Mouse (Mus musculus): ENCODE data around the gene Tmem45b. TPM values are rescaled to one million over a fixed set of nuclear protein-coding genes. Genes with fewer than 3 reads are reported as not detected.

Tmem45b gene
- polyA plus RNA-seq, 1 experiment from 2014 or later, result 0.23 TPM

GRCm38 (mm10) chr9:31440366-31440765, 23.9 kb downstream of the Tmem45b start:
- Histone ChIP-seq H3K4me3 (replicated peaks; ENCODE audit: low read length) (no peak overlapping the region), H3K36me3 (ENCODE audit: control insufficient read depth, insufficient read depth) (no peaks in the 10 kb centered on the region), H3K9ac (replicated peaks; ENCODE audit: low read depth, low read length) (no peak overlapping the region), H3K4me1 (replicated peaks; ENCODE audit: control insufficient read depth, insufficient read depth, low read length) (no peaks in the 10 kb centered on the region), H3K27ac (ENCODE audit: low read length) (no peak overlapping the region), H3K4me2 (ENCODE audit: low read length) (no peak overlapping the region), H3K27me3 (replicated peaks; ENCODE audit: control insufficient read depth, insufficient read depth, low read length) (no peaks in the 10 kb centered on the region), H3K9me3 (ENCODE audit: control insufficient read depth, low read length) (no peaks in the 10 kb centered on the region)
- ATAC-seq, result no peak
- 86% methylated on average over 5 of the region's 5 CpGs for WGBS

- Histone ChIP-seq H3K4me3 (replicated peaks; ENCODE audit: low read length) (no peak overlapping the region), H3K4me1 (replicated peaks; ENCODE audit: control insufficient read depth, insufficient read depth, low read length) (no peaks in the 10 kb centered on the region), H3K9me3 (ENCODE audit: control insufficient read depth, low read length) (no peaks in the 10 kb centered on the region), H3K9ac (replicated peaks; ENCODE audit: low read depth, low read length) (no peak overlapping the region), H3K27me3 (replicated peaks; ENCODE audit: control insufficient read depth, insufficient read depth, low read length) (no peaks in the 10 kb centered on the region), H3K27ac (ENCODE audit: low read length) (no peak overlapping the region), H3K4me2 (ENCODE audit: low read length) (no peak overlapping the region), H3K36me3 (ENCODE audit: control insufficient read depth, insufficient read depth) (no peaks in the 10 kb centered on the region)
- ATAC-seq, result no peak
- WGBS, result 82% methylated on average over 5 of the region's 6 CpGs
Observed at GRCm38 (mm10) chr9:31439341-31439740, 24.9 kb downstream of the Tmem45b start.

GRCm38 (mm10) chr9:31438834-31439233, 25.4 kb downstream of the Tmem45b start:
- ATAC-seq, result no peak
- 62% methylated on average over 5 of the region's 5 CpGs for WGBS
- H3K27ac ChIP-seq (ENCODE audit: low read length), result no peak overlapping the region
- H3K4me3 ChIP-seq (replicated peaks; ENCODE audit: low read length), result no peak overlapping the region
- H3K36me3 ChIP-seq (ENCODE audit: control insufficient read depth, insufficient read depth), result no peaks in the 10 kb centered on the region
- H3K27me3 ChIP-seq (replicated peaks; ENCODE audit: control insufficient read depth, insufficient read depth, low read length), result no peaks in the 10 kb centered on the region
- H3K4me2 ChIP-seq (ENCODE audit: low read length), result no peak overlapping the region
- no peak overlapping the region for H3K9ac ChIP-seq (replicated peaks; ENCODE audit: low read depth, low read length)
- H3K4me1 ChIP-seq (replicated peaks; ENCODE audit: control insufficient read depth, insufficient read depth, low read length), result no peaks in the 10 kb centered on the region
- no peaks in the 10 kb centered on the region for H3K9me3 ChIP-seq (ENCODE audit: control insufficient read depth, low read length)

- Histone ChIP-seq H3K4me1 (replicated peaks; ENCODE audit: control insufficient read depth, insufficient read depth, low read length) (no peaks in the 10 kb centered on the region), H3K27ac (ENCODE audit: low read length) (no peak overlapping the region), H3K27me3 (replicated peaks; ENCODE audit: control insufficient read depth, insufficient read depth, low read length) (no peaks in the 10 kb centered on the region), H3K36me3 (ENCODE audit: control insufficient read depth, insufficient read depth) (no peaks in the 10 kb centered on the region), H3K4me3 (replicated peaks; ENCODE audit: low read length) (no peak overlapping the region), H3K9ac (replicated peaks; ENCODE audit: low read depth, low read length) (no peak overlapping the region), H3K4me2 (ENCODE audit: low read length) (no peak overlapping the region), H3K9me3 (ENCODE audit: control insufficient read depth, low read length) (no peaks in the 10 kb centered on the region)
- ATAC-seq, result no peak
- 86% methylated on average over 7 of the region's 7 CpGs for WGBS
Observed at GRCm38 (mm10) chr9:31437861-31438260, 26.4 kb downstream of the Tmem45b start.

- Histone ChIP-seq H3K4me1 (replicated peaks; ENCODE audit: control insufficient read depth, insufficient read depth, low read length) (no peaks in the 10 kb centered on the region), H3K9me3 (ENCODE audit: control insufficient read depth, low read length) (no peaks in the 10 kb centered on the region), H3K27me3 (replicated peaks; ENCODE audit: control insufficient read depth, insufficient read depth, low read length) (no peaks in the 10 kb centered on the region), H3K36me3 (ENCODE audit: control insufficient read depth, insufficient read depth) (no peaks in the 10 kb centered on the region), H3K4me3 (replicated peaks; ENCODE audit: low read length) (no peak overlapping the region), H3K27ac (ENCODE audit: low read length) (no peak overlapping the region), H3K4me2 (ENCODE audit: low read length) (no peak overlapping the region), H3K9ac (replicated peaks; ENCODE audit: low read depth, low read length) (no peak overlapping the region)
- WGBS, result 80% methylated on average over 8 of the region's 8 CpGs
- no peak for ATAC-seq
Observed at GRCm38 (mm10) chr9:31435415-31435814, 28.8 kb downstream of the Tmem45b start.

- no peaks in the 10 kb centered on the region for H3K27me3 ChIP-seq (replicated peaks; ENCODE audit: control insufficient read depth, insufficient read depth, low read length)
- no peak for ATAC-seq
- H3K4me2 ChIP-seq (ENCODE audit: low read length), result no peak overlapping the region
- no peak overlapping the region for H3K27ac ChIP-seq (ENCODE audit: low read length)
- H3K4me1 ChIP-seq (replicated peaks; ENCODE audit: control insufficient read depth, insufficient read depth, low read length), result no peaks in the 10 kb centered on the region
- H3K9ac ChIP-seq (replicated peaks; ENCODE audit: low read depth, low read length), result no peak overlapping the region
- 89% methylated on average over 3 of the region's 3 CpGs for WGBS
- H3K9me3 ChIP-seq (ENCODE audit: control insufficient read depth, low read length), result no peaks in the 10 kb centered on the region
- H3K36me3 ChIP-seq (ENCODE audit: control insufficient read depth, insufficient read depth), result no peaks in the 10 kb centered on the region
- no peak overlapping the region for H3K4me3 ChIP-seq (replicated peaks; ENCODE audit: low read length)
Observed at GRCm38 (mm10) chr9:31433431-31433830, 30.8 kb downstream of the Tmem45b start.

- H3K36me3 ChIP-seq (ENCODE audit: control insufficient read depth, insufficient read depth), result no peaks in the 10 kb centered on the region
- no peaks in the 10 kb centered on the region for H3K27me3 ChIP-seq (replicated peaks; ENCODE audit: control insufficient read depth, insufficient read depth, low read length)
- H3K9me3 ChIP-seq (ENCODE audit: control insufficient read depth, low read length), result no peaks in the 10 kb centered on the region
- no peaks in the 10 kb centered on the region for H3K4me1 ChIP-seq (replicated peaks; ENCODE audit: control insufficient read depth, insufficient read depth, low read length)
- no peak overlapping the region for H3K9ac ChIP-seq (replicated peaks; ENCODE audit: low read depth, low read length)
- no peak overlapping the region for H3K27ac ChIP-seq (ENCODE audit: low read length)
- H3K4me3 ChIP-seq (replicated peaks; ENCODE audit: low read length), result no peak overlapping the region
- H3K4me2 ChIP-seq (ENCODE audit: low read length), result no peak overlapping the region
- WGBS, result 79% methylated on average over 7 of the region's 7 CpGs
- ATAC-seq, result no peak
Observed at GRCm38 (mm10) chr9:31432336-31432975, 31.8 kb downstream of the Tmem45b start.

GRCm38 (mm10) chr9:31431751-31432150, 32.5 kb downstream of the Tmem45b start:
- no peaks in the 10 kb centered on the region for H3K27me3 ChIP-seq (replicated peaks; ENCODE audit: control insufficient read depth, insufficient read depth, low read length)
- no peak overlapping the region for H3K9ac ChIP-seq (replicated peaks; ENCODE audit: low read depth, low read length)
- H3K4me2 ChIP-seq (ENCODE audit: low read length), result no peak overlapping the region
- H3K4me1 ChIP-seq (replicated peaks; ENCODE audit: control insufficient read depth, insufficient read depth, low read length), result no peaks in the 10 kb centered on the region
- no peak overlapping the region for H3K4me3 ChIP-seq (replicated peaks; ENCODE audit: low read length)
- no peaks in the 10 kb centered on the region for H3K36me3 ChIP-seq (ENCODE audit: control insufficient read depth, insufficient read depth)
- no peaks in the 10 kb centered on the region for H3K9me3 ChIP-seq (ENCODE audit: control insufficient read depth, low read length)
- no peak for ATAC-seq
- H3K27ac ChIP-seq (ENCODE audit: low read length), result no peak overlapping the region
- whole genome bisulfite sequencing, result 93% methylated on average over 5 of the region's 5 CpGs

GRCm38 (mm10) chr9:31430011-31430410, 34.3 kb downstream of the Tmem45b start:
- Histone ChIP-seq H3K4me2 (ENCODE audit: low read length) (no peak overlapping the region), H3K27me3 (replicated peaks; ENCODE audit: control insufficient read depth, insufficient read depth, low read length) (no peaks in the 10 kb centered on the region), H3K27ac (ENCODE audit: low read length) (no peak overlapping the region), H3K36me3 (ENCODE audit: control insufficient read depth, insufficient read depth) (no peaks in the 10 kb centered on the region), H3K4me3 (replicated peaks; ENCODE audit: low read length) (no peak overlapping the region), H3K9me3 (ENCODE audit: control insufficient read depth, low read length) (no peaks in the 10 kb centered on the region), H3K9ac (replicated peaks; ENCODE audit: low read depth, low read length) (no peak overlapping the region), H3K4me1 (replicated peaks; ENCODE audit: control insufficient read depth, insufficient read depth, low read length) (no peaks in the 10 kb centered on the region)
- ATAC-seq, result no peak
- WGBS, result 73% methylated on average over 9 of the region's 9 CpGs

GRCm38 (mm10) chr9:31428971-31429370, 35.3 kb downstream of the Tmem45b start:
- Histone ChIP-seq H3K27ac (ENCODE audit: low read length) (no peak overlapping the region), H3K4me3 (replicated peaks; ENCODE audit: low read length) (no peak overlapping the region), H3K27me3 (replicated peaks; ENCODE audit: control insufficient read depth, insufficient read depth, low read length) (no peaks in the 10 kb centered on the region), H3K36me3 (ENCODE audit: control insufficient read depth, insufficient read depth) (peaks cover 6% of the 10 kb centered on the region; the same call in 1 of the 2 replicates), H3K4me2 (ENCODE audit: low read length) (no peak overlapping the region), H3K9me3 (ENCODE audit: control insufficient read depth, low read length) (no peaks in the 10 kb centered on the region), H3K9ac (replicated peaks; ENCODE audit: low read depth, low read length) (no peak overlapping the region), H3K4me1 (replicated peaks; ENCODE audit: control insufficient read depth, insufficient read depth, low read length) (no peaks in the 10 kb centered on the region)
- WGBS, result 89% methylated on average over 7 of the region's 7 CpGs
- no peak for ATAC-seq

Data from forebrain, embryonic 16.5 days (tissue).